Mouse (Mus musculus): ENCODE data around the gene Vipr1. TPM values are rescaled to one million over a fixed set of nuclear protein-coding genes. Genes with fewer than 3 reads are reported as not detected.
A peak's percentile ranks its signal among the peaks of the same experiment; 100 is the strongest.

Vipr1 gene
- polyA plus RNA-seq, 1 experiment, result 2.2 TPM

DNA sequence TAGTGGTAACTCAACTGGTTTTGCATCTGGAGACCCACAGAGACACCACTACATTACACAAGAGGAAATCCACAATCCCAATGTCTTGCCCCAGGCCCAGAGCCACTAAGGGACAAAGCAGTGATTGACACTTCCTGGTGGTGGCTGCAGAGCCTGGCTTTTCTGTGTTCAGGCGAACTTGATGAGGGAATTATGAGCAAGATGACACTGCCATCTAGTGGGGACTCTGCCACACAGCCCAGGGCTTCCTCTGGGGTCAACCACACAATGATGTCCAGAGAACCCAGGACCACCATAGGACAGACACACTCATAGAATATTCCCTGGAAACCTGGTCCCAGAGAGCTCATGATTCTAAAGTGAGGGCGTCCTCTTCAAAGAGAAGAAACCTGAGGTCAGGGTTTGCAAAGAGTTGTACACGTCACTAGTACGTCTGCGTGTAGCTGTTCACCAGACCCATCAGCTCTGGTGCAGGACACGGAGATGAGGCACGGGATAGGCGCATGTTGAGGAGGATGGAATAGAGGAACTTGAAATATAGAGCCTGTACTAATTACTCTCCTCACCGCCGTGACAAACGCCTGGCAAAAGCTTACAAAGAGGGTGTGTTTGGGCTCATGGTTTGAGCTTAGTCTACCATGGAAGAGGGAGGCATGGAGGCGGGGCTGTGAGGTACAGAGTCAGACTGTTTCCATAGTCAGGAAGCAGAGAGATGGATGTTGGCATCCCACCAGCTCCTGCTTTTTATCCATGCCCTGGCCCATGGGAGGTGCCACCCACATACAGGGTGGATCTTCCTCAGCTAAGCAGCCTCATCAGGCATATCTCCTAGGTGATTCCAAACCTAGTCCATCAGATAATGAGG, 36.9 kb upstream of the Vipr1 start:
- 51% methylated on average over 12 of the region's 12 CpGs for WGBS
- DNase-seq, result peak; percentile 56
- Histone ChIP-seq H3K4me1 (ENCODE audit: control insufficient read depth, insufficient read depth, low read length) (no peaks in the 10 kb centered on the region), H3K4me3 (replicated peaks; ENCODE audit: extremely low read depth, low read depth, low read length) (no peak overlapping the region)
- TF ChIP-seq CTCF (IDR thresholded peaks at IDR 0.05; ENCODE audit: insufficient read depth, low read length) (peak; percentile 90), POLR2A (IDR thresholded peaks at IDR 0.05; ENCODE audit: borderline replicate concordance, extremely low read depth, low read depth, low read length) (no peak)

DNA sequence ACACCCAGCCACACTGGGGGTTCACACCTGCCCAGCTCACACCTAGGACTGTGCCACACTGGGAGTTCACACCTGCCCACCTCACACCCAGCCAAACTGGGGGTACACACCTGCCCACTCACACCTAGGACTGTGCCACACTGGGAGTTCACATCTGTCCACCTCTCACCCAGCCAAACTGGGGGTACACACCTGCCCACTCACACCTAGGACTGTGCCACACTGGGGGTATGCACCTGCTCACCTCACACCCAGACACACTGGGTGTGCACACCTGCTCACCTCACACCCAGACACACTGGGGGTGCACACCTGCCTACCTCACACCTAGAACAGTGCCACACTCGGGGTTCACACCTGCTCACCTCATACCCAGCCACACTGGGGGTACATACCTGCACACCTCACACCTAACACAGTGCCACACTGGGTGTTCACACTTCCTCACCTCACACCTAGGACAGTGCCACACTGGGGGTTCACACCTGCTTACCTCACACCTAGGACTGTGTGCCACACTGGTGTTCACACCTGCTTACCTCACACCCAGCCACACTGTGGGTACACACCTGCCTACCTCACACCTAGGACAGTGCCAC, 35.9 kb upstream of the Vipr1 start:
- WGBS, result 40% methylated on average over 1 of the region's 1 CpGs
- H3K4me3 ChIP-seq (replicated peaks; ENCODE audit: extremely low read depth, low read depth, low read length), result no peak overlapping the region
- no peaks in the 10 kb centered on the region for H3K4me1 ChIP-seq (ENCODE audit: control insufficient read depth, insufficient read depth, low read length)
- TF ChIP-seq CTCF (IDR thresholded peaks at IDR 0.05; ENCODE audit: insufficient read depth, low read length) (no peak), POLR2A (IDR thresholded peaks at IDR 0.05; ENCODE audit: borderline replicate concordance, extremely low read depth, low read depth, low read length) (no peak)
- DNase-seq, result no peak

DNA sequence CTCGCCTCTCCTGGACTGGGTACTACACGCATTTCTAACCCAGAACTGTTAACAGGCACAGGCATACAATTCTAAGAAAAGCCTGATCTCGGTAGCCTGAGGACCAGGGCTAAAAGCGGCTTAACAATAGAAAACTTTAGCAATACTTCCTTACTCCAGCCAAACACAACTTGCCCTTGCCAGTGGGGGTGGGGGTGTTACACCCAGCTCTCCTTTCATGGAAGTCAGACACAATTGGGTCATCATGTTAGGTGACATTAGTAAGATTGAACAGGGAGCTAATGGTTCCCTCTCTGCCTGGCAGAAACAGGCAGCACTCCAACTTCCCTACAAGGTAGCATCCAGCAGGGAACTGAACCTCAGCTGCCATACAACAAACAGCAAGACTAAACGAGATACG, 33.1 kb upstream of the Vipr1 start:
- WGBS, result 51% methylated on average over 6 of the region's 6 CpGs
- Histone ChIP-seq H3K4me3 (replicated peaks; ENCODE audit: extremely low read depth, low read depth, low read length) (no peak overlapping the region), H3K4me1 (ENCODE audit: control insufficient read depth, insufficient read depth, low read length) (no peaks in the 10 kb centered on the region)
- DNase-seq, result no peak
- TF ChIP-seq CTCF (IDR thresholded peaks at IDR 0.05; ENCODE audit: insufficient read depth, low read length) (no peak), POLR2A (IDR thresholded peaks at IDR 0.05; ENCODE audit: borderline replicate concordance, extremely low read depth, low read depth, low read length) (no peak)

DNA sequence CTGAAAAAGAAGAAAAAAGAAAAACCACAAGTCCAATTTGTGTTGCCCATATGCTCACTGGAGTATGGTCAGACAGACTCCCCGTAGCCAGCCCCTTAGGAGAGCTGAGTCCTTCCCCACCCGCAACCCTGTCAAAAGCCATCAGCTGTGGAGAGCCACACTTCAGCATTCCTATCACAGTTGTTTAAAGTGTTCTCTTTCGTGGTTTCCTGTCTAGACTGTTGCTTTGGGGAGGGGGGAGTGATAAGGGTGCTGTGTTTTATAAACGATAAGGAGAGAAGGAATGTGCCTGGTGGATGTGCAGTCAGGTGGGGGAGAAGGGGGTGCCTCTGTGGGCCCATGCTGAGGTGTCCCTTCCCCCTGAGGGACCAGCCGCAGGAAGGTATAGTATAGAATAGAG, 29.3 kb upstream of the Vipr1 start:
- WGBS, result 15% methylated on average over 5 of the region's 5 CpGs
- TF ChIP-seq CTCF (IDR thresholded peaks at IDR 0.05; ENCODE audit: insufficient read depth, low read length) (no peak), POLR2A (IDR thresholded peaks at IDR 0.05; ENCODE audit: borderline replicate concordance, extremely low read depth, low read depth, low read length) (no peak)
- Histone ChIP-seq H3K4me1 (ENCODE audit: control insufficient read depth, insufficient read depth, low read length) (no peaks in the 10 kb centered on the region), H3K4me3 (replicated peaks; ENCODE audit: extremely low read depth, low read depth, low read length) (no peak overlapping the region)
- no peak for DNase-seq

DNA sequence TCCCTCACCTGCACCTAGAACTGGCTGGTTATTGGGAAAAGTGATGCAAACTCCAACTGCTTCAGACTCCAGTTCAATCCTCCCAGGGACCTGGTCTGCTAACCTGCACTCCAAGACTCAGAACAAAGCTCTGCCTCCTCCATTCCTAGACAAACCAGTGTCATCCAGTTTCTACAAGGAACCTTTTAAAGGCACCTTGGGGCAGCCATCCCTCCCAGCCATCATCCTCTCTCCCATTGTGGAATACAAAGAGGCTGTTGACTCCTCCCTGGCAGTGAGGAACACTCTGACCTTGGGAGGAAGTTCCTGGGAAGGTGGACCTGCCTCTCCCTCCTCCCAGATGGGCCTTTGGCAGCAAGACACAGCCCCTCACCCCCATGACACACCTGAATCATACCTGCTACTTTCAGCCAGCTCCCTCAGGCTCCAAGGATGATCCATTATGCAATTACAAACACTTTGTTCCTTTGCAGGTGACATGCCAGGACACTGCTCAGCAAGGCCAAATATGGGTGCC, 28.2 kb upstream of the Vipr1 start:
- Histone ChIP-seq H3K4me1 (ENCODE audit: control insufficient read depth, insufficient read depth, low read length) (no peaks in the 10 kb centered on the region), H3K4me3 (replicated peaks; ENCODE audit: extremely low read depth, low read depth, low read length) (no peak overlapping the region)
- no peak for TF ChIP-seq POLR2A (IDR thresholded peaks at IDR 0.05; ENCODE audit: borderline replicate concordance, extremely low read depth, low read depth, low read length)
- TF ChIP-seq CTCF (IDR thresholded peaks at IDR 0.05; ENCODE audit: insufficient read depth, low read length), result no peak
- DNase-seq, result no peak

DNA sequence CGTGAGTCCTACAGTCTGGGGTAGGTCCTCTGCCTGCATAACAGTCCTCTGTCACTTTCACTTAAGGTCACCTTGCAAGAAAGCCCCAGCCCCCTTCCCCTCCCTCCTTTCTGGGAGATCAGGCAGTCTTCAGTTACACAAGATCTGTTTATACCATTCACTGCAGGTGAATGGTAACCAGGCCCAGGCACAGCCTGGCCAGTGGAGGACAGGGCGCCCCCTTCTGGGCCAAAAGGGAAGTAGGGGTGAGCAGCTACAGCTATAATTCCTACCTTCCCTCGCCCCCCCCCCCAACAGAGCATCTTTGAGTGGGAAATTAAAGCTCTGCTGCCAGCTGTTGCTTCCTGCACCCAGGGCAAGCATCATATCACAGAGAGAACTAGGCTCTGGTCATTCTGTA, 26.0 kb upstream of the Vipr1 start:
- 0 out of 2 replicates have a peak, but pooled peaks have one; percentile 14 for TF ChIP-seq CTCF (IDR thresholded peaks at IDR 0.05; ENCODE audit: insufficient read depth, low read length)
- no peak for TF ChIP-seq POLR2A (IDR thresholded peaks at IDR 0.05; ENCODE audit: borderline replicate concordance, extremely low read depth, low read depth, low read length)
- H3K4me1 ChIP-seq (ENCODE audit: control insufficient read depth, insufficient read depth, low read length), result no peaks in the 10 kb centered on the region
- WGBS, result 62% methylated on average over 3 of the region's 3 CpGs
- DNase-seq, result no peak
- H3K4me3 ChIP-seq (replicated peaks; ENCODE audit: extremely low read depth, low read depth, low read length), result no peak overlapping the region

DNA sequence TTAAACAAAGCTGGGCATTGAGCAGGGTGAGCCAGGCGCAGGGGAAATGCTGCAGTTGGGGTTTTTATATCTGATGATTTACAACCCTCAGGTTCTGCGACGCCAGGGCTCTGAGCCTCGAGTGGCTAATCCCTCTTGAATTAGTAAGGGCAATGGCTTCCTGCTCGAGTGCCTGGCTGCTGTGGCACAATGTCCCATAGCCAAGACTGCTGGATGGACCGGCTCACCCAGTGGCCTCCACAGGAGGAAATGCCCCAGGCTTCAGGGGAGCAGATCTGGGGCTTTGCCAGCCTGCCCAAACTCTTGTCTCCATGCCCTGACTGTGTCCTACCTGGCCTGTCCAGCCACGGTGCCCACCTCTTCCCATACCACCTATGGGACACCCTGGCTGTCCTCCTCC, 23.1 kb upstream of the Vipr1 start:
- WGBS, result 40% methylated on average over 7 of the region's 7 CpGs
- Histone ChIP-seq H3K4me3 (replicated peaks; ENCODE audit: extremely low read depth, low read depth, low read length) (no peak overlapping the region), H3K4me1 (ENCODE audit: control insufficient read depth, insufficient read depth, low read length) (no peaks in the 10 kb centered on the region)
- TF ChIP-seq POLR2A (IDR thresholded peaks at IDR 0.05; ENCODE audit: borderline replicate concordance, extremely low read depth, low read depth, low read length) (no peak), CTCF (IDR thresholded peaks at IDR 0.05; ENCODE audit: insufficient read depth, low read length) (no peak)
- DNase-seq, result no peak

DNA sequence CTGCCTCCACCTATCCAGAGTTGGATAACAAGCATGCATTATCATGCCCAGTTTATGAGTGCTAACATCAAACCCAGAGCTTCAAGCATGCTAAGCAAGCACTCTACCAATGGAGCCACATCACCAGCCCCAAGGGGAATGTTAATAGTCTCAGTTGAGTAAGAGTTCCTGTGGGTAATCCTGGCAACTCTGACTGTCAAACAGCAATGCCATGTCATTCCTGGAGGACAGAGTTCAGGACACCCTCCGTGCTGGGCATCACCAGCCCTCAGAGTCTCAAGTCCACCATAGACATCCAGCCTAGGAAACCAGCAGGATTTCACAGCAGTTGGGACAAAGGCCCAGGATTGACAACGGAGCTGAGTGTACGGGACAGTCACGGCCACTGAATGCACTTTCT, 19.3 kb upstream of the Vipr1 start:
- 89% methylated on average over 4 of the region's 4 CpGs for WGBS
- H3K4me3 ChIP-seq (replicated peaks; ENCODE audit: extremely low read depth, low read depth, low read length), result no peak overlapping the region
- TF ChIP-seq CTCF (IDR thresholded peaks at IDR 0.05; ENCODE audit: insufficient read depth, low read length), result no peak
- TF ChIP-seq POLR2A (IDR thresholded peaks at IDR 0.05; ENCODE audit: borderline replicate concordance, extremely low read depth, low read depth, low read length), result no peak

DNA sequence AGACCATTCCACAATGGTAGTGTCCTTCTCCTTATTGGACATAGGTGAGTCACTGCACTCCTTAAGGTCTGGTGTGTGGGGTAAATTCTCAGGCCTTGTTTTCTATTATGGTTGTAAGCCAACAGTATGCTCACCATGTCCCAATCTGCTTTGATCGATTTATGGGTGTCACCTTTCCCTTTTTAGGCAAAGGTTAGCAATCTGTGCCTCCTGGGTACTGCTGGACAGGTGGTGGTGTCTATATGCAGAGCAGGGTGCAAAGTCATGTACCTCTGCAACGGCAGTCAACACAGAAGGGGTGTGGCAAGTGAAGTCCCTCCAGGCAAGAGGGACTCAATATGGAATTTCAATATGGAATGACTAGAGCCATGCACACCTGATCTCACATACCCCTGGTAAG, 17.6 kb upstream of the Vipr1 start:
- Histone ChIP-seq H3K4me1 (ENCODE audit: control insufficient read depth, insufficient read depth, low read length) (no peaks in the 10 kb centered on the region), H3K4me3 (replicated peaks; ENCODE audit: extremely low read depth, low read depth, low read length) (no peak overlapping the region)
- no peak for DNase-seq
- no peak for TF ChIP-seq CTCF (IDR thresholded peaks at IDR 0.05; ENCODE audit: insufficient read depth, low read length)
- TF ChIP-seq POLR2A (IDR thresholded peaks at IDR 0.05; ENCODE audit: borderline replicate concordance, extremely low read depth, low read depth, low read length), result no peak
- 74% methylated on average over 2 of the region's 2 CpGs for WGBS

More for the DNA sequence above, 19.3 kb upstream of the Vipr1 start:
- no peaks in the 10 kb centered on the region for H3K4me1 ChIP-seq (ENCODE audit: control insufficient read depth, insufficient read depth, low read length)
- DNase-seq, result no peak
